Mouse (Mus musculus) spleen, adult 2 months (tissue): ENCODE data around the gene Ccser1.

Source experiments
- CTCF ChIP-seq: fragments of 200-500 bp; IDR thresholded peaks from 2 replicates; pipeline ENCODE4 v1.5.1; 2011; ENCODE audit warnings: mild to moderate bottlenecking, inconsistent platforms; ENCODE audit not compliant: insufficient read depth, insufficient read length, insufficient replicate concordance; ENCODE audit errors: extremely low read depth
- POLR2A ChIP-seq: fragments of 200-500 bp; IDR thresholded peaks from 2 replicates; pipeline ENCODE4 v1.6.1; 2011; ENCODE audit warnings: low read depth, low read length, inconsistent platforms

DNA sequence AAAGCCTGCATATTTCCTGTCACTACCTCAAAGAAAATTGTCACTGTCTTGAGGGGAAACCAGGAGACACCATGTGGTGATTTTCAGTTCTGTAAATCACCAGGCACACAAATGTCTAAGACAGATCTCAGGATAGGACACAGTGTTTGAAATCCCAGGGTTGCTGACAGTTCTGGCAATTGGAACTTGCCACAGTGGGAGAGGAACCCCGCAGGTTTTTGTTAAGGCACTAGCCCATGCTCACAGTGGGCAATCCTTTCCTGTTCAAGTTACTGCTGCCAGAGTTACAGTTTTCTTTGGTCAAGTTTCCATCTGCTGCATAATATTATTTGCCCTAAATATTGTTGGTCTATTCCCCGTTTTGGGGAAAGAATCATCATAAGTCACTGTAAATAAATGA lies 1024.9 kb downstream of the Ccser1 start:
- TF ChIP-seq CTCF (no peak), POLR2A (no peak)
